Mouse (Mus musculus) NIH3T3 (cell line): Measurements from ENCODE around the gene Casd1.

Experiments
- DNase-seq: peaks from one replicate; pipeline ENCODE4 v3.0.0-alpha.2; 2012; ENCODE audit warnings: low read depth

The Casd1 gene

DNA sequence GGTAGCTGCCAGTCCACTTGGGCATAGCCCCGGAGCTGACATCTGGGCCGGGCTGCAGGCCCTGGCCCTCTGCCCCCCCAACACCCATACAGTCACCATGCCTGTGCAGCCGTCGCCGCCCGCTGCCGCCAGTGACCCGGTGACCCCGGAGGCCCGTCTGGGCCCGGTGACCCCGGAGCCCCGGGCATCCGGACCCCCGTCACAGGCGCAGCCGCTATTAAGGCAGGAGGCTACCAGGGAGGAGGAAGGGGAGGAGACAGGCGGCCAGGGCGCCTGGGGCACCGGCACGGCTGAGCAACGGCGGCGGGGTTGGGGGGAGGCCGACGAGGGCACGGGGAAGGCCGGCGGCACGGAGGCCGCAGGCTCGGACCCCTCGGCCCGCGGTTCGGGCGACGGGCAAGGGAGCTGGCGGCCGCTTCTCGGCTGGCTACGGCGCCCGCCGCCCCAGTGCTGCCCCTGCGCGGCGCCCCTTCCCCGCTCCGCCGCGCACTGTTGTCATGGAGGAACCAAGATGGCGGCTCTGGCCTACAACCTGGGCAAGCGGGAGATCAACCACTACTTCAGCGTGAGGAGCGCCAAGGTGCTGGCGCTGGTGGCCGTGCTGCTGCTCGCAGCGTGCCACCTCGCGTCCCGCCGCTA lies at the start of gene Casd1:
TSS of gene Casd1 (plus strand) at position 182 of the 639 bp plus-strand sequence.
- DNase-seq: peak; percentile 85

DNA sequence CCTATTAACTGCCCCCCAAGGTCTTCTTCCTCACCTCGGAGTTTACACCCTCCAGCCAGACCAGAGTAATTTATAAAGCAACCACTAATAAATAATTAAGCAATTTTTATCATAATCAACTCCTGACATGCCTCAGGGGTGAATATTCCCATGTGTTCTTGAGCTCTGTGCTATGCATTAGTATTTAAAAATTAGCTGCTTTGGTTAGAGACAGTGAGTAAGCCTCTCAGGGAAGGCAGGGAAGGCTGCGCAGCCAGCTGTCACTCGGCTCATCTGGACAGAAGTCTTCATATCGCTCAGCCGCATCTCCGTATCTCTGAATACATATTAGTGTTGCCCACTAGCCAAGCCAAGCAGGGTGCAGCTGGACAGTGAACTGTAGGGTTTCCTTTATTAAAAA lies 45.3 kb upstream of the Casd1 start:
- no peak for DNase-seq

DNA sequence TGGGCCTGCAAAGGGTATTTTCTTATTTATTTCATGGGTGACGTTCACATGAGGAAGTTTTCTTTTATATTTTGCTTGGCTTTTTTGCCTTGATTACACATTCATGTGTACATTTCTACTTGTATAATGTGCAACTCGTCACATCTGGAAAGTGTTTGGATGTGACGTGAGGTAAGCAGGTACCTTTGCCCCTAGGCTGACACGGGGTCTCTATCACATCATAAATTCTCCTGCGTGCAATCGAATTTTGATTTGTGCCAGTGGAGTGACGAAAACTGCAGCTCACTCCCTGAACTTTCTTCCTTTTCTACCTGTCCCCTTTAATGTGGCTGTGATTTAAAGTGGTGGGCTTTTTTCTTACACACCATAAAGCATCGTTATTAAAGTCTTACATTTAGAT lies 43.6 kb upstream of the Casd1 start:
- no peak for DNase-seq

DNA sequence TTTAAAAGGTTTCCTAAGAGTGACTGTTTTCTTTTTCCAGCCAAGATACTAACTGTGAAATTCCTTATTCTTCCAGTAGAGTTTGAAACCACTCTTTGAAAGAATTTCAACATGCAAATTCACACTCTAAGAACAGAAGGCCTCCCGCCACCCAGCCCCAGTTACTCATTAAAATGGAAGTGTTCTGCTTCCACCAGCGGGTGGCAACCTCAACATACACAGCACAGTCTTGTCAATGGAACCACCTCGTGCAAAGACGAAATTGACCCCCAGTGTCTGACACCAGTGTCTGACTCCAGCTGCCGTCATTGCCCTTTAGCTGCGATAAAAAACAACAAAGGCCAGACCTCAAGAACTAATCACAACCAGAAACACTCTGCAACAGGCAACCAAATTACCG lies 43.0 kb upstream of the Casd1 start:
- DNase-seq: peak; percentile 74

DNA sequence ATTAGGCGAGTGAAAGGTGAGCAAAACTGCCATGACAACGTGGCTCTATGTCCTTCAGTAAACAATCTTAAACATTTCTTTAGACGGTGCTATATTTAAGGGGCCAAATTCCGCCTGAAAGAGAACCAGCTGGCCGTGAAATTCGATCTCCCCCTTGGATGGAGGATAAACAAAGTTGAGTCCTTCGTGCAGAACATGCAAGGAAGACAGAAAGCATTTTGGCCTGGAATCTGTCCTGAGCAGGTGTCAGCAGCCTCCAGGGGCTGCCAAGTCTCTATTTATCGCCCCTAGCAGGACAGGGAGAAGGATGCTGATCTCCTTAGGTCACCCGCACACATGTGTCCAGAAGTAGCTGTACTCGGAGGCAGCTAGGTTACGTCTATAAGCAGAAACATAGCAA lies 39.5 kb upstream of the Casd1 start:
- DNase-seq: no peak

DNA sequence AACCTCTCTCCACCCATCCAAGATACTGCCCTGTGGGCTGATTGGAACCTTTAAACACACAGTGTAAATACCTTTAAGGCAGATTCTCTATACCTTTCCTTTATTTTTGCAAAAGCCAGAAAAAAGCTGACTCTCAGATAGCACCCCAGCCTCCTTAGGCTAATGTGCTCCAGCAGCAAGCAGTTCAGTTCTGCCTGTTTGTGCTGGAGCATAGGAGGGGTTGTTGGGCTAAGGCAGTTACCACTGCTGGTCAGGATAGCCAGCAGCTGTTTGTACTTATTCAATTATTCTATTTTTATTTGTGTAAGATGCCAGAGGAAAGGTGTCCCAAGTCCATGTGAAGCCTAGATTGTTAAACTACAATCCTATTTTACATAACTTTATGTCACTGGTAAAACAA lies 39.0 kb upstream of the Casd1 start:
- no peak for DNase-seq

DNA sequence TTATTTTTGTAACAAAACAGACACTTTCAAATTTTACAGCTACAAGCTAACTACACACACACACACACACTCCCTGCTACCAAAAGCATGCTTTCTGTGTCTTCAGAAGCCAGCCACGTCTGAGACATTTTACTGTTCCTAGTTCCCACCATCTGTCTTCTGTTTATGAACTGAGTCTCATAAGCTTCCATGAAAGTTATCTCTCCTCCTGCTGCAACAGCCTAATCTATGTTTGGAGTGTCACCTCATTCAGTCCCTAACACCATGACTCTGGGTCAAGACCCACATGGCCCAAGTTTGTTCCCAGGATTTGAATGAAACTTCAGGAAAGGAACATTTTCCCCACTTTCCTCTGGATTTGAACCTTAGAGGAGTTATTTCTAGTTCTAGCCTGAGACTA lies 38.2 kb upstream of the Casd1 start:
- no peak for DNase-seq

DNA sequence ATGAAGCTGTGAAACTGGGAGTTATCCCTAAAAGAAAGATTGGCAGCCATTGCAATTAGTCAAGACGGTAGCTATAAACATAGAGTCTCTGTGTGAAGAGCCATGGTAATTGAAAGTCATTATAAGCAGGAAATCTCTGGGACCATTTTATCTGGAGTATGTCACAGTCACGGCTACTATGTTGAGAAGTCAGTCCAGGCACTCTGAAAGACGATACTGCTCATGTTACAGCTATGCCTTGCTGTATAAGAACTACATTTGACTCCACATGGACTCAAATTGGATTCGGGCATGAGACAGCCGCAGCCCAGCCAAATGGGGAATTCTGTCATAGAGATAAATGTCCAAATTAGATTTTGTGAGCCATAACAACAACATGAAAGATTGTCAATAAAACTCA lies 37.2 kb upstream of the Casd1 start:
- no peak for DNase-seq

DNA sequence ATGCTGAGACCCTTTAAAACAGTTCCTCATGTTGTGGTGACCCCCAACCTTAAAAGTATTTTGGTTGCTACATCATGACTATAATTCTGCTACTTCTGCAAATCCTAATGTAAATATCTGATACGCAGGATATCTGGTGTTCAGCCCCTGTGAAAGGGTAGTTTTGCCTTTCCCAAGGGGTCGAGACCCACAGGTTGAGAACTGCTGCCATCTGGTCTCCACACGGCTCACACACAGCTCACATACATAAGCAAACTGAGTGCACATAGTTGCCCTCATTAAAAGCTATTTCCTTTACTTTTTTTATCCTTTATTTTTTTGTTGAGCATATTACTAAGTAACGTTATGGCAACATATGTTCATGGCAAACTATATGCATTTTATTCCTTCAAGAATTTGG lies 30.2 kb upstream of the Casd1 start:
- no peak for DNase-seq

DNA sequence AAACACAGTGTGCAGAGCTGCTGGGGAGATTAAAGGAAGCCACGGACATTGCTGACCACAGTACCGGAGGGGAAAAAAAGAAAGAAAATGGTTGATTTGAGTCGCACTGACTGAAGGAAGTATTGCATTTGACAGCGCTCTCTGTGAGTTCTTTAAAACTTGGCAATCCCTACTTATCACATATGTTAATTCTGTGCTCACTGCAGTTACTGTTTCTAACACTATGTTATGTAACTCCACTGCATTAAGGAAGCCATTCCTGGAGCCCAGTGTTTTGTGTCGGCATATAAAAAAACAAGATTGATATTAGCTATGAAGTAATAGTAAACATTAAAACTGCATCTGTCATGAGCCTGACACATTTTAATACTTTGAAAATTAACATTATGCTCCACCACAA lies 22.9 kb upstream of the Casd1 start:
- no peak for DNase-seq

DNA sequence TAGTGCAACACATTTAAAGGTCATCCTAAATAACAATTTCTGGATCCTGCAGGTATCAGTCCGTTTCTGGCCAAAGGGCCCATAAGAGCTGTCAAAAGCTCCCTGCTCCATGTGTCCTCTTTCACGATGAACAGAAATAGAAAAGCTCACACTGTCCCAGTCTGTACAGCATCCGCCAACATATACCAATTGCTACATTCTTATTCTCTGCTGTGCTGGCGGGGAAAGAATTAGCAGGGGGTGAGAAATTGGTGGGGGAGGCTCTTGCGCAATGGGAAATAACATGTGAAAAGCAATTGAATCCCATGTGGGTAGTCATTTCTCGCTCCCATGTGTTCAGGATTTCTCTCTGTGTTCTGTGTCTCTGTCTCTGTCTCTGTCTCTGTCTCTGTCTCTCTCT lies 22.3 kb upstream of the Casd1 start:
- no peak for DNase-seq

DNA sequence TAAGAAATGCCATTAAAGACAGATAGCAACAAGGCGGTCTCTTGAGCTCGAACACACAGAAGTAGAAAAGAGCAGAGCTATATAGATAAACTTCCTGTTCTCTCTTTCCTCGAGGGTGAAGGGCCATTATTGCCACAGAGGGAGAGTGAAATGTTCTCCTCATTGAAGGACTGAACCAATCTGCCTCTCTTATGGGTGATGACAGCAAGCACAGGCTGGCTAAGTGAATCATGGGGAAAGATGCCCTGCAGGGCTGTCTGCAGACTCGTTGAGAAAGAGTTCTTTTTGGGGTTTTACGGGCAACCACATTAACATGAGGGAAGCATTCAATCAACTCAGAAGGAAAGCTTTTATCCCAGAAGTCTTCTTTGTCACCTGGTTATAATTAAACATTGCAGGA lies 21.0 kb upstream of the Casd1 start:
- peak; percentile 55 for DNase-seq

DNA sequence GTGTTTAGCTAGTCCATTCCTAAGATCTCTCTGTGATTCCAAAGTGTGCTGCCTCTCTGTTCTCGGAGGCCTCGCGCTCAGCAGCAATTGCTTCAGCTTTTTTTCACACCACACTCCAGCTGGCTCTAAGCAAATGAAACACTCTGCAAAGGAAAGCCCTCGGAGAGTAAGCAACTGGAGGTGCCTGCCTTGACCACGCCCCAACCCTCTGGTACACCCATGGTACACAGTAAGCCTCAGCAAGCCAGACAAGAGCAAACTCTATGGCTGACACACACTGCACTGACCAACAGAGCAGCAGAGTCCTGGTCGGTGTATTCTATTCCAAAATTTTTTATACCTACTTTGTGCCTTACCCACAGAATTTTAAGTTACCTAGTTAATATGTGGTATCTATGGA lies 17.2 kb upstream of the Casd1 start:
- no peak for DNase-seq

DNA sequence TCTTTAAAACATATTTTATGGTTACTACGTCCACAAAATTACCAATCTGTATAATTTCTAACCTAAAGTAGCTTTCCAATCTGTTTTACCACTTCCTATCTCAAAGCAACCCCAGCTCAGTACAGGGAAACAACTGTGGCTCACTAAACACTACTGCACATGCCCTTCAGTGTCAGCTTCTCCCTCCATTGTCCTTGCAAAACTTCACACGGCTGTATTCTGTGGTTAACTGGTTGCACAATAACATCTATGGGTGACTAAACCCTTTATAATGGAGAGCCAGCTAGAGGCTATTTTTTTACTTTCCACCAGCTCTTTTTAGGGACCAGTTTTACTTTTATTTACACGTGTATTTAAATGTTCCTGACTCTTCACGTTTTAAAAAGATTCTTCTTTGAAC lies 12.7 kb upstream of the Casd1 start:
- DNase-seq: peak; percentile 75

DNA sequence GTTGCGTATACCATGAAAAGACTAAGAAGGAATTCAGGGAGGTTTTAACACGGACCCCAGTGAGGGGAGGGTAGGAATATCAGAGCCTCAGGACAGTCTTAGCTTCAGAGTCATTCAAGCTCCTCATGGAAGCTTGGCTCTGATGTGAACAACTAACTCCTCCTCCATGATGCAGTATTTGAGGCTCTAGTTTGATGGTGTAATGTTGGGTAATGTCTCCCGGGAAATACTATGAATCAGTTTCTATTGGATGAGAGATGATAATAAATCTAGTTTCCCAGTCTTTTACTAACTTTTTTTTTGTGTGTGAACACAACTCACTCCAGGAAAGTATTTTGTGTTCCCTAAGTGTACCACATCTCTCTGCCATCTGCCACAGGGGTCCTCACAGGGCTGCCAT lies 11.9 kb upstream of the Casd1 start:
- peak; percentile 76 for DNase-seq

DNA sequence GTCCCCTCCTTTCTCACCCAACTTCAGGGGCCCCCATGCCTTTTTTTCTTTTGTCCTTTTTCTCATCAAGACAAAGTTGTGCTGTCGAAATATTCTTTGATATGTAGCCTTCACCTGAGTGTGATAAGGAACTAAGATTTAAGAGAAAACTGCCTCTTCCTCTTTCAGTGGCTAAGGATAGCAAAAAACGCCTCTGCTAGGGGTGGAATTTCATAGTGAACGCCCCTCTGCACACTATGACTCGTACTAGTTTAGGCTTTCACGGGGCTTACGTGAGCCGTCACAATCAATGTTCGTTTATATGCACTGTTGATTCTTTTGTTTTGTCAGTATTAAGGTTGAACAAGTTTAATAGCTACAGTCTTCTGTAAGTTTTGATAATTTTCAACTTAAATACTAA lies 10.6 kb upstream of the Casd1 start:
- no peak for DNase-seq

DNA sequence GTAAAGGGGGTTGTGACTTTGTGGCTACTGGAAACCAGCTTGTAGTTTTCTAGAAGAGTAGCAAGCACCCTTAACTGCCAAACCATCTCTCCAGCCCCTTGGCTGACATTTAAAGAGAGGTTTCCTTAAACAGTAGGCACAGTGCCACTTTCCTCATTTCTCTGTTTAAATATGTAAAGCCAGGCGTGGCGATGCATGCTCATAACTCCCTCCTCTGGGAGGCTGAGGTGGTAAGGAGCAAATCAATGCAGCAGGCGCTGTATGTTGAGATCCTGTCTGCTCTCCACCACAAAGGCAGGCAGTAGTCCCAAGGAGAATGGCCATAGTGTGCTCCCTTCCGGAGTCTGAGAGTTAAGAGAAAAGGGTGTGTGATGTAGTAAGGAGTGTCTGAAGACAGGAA lies 2.9 kb upstream of the Casd1 start:
- peak; percentile 25 for DNase-seq

DNA sequence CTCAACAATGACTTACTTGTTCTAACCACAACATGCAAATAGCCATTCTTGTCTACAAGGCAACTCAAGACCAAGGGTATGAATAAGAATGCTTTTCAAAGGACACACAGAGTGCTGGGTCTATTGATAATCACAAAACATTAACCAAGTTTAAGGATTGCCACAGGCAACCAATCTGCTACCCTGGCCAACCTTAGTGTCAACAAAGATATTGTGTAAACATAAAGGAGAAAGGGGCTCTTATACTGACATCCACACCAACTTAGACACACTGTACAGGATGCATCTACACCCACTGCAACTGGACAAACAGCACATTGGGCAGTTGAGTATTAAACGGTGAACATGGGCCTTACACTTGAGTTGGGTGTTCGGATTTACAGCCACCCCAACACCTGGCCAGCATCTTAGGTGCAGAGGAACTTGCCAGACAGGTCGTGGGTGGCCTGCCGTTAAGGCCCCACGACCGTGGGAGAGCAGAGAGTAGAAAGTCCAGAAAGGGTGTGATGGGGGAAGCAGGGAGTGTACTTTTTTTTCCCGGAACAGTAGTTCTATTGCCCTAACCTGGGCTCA lies 468 bp upstream of the Casd1 start:
- no peak for DNase-seq

DNA sequence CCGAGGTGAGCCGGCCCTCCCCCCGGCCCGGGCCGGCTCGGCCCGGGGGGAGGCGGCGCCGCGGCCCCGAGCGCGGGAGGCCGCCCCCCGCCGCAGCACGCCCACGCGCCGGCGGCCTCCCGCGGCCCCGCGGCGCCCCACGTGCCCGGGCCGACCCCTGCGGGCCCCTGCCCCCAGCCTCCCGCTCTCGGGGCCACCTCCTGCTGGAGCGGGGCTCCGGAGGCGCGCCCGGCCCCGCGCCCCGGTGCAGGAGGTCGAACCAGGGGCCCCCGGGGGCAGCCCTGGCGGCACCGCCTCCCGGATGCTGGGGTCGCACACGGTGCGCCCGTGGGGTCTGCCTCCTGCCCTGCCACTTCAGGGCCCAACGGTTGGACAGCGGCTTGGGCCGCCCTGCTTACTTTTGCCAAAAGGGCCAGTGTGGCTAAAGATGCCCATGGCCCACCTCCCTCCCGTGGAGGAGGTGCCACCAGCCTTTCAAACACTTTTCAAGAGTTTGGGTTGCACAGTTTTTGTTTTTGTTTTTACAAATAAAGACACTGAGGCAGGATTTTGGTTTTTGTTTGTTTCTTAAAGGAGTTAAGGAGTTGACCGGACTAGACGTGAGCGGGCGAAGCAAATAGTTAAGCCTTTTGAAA lies 775 bp downstream of the Casd1 start:
- DNase-seq: peak; percentile 72

DNA sequence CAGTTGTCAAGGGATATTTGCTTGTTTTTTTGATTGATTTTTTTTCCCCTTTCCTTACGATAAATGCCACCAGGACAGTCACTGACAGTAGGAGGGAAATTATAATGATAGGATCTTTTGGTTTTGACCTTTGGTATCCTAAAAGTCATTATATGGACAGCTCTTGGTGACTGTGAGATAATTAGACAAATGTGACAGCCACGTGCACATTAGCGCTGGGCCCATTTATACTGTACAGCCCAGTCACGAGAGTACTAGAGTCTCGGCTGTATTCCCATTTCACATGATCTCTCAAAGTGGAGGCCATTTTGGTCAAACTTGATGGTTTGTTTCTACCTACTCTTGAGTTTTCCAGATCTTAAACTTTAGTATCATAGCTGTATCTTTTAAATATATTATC lies 1.4 kb downstream of the Casd1 start:
- DNase-seq: no peak

DNA sequence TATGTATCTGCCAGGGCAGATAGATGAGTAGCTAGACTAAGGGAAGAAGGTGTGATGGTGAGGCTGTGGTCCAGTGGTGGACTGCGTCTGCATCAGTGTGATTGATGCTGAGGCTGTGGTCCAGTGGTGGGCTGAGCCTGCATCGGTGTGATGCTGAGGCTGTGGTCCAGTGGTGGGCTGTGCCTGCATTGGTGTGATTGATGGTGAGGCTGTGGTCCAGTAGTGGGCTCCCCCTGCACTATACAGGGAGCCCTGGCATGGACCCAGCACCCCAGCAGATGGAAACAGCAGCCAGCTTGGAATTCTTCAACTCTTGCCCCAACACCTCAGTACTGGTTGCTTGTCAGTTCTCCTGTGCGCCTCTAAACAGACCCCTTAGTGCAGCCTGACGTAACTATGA lies 5.8 kb downstream of the Casd1 start:
- no peak for DNase-seq

DNA sequence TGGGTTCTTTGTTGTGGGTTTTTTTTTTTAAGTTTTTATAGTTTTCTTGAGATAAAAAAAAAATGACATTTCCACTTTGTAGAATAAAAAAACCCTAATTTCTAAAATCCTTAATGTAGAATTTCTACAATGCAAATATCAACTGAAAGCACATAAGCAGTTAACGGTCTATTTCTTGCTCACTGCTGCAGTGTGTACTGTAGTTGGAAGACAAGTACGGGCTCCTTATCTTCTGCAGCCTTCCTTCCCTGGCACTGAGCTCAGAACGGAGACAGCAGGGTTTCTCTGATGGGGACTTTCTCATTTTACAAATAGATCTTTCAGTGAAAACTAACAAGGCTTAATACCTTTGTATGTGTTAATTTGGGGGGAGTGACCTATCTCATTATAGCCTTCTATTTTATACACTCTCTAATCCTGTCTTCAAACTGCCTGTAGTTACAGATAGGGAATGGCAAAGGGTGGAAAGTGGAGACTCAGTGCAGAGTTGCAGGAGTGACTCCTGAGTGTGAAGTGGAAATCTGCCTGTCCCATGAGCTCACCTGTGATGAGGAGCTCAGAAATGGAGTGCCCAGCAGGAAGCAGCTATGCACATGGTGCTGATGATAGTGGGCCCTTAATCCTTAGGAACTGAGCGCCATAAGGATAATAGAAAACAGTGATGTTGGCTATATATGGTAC lies 9.7 kb downstream of the Casd1 start:
- no peak for DNase-seq

DNA sequence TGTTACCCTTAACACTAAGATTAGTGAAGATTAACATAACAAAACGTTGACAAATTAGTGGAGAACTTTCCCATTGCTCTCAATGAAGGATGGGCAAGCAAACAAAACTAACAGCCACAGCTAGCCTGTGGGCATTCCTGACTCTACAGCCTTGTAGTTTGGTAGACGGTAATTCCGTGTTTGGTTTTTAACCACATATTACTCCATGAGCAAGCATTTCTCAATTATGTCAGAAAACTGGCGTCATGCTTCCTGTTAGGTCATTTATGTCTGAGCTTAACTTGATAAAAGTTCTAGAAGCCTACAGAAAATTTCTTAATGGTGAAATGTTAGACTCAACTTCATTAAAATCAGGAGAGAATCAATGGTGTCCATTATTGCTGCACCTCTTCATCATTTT lies 11.2 kb downstream of the Casd1 start:
- no peak for DNase-seq
